Mouse (Mus musculus): ENCODE data around the gene Nsmce4a.
"Not testable (repeated sequence)": the region's sequence is repeated elsewhere in the genome, so short reads cannot be mapped to it uniquely, and the experiment has no call there.

GRCm38 (mm10) chr7:130592975-130593374 lies 20.1 kb upstream of the Nsmce4a start:
- TF ChIP-seq CTCF (IDR thresholded peaks at IDR 0.05; ENCODE audit: borderline replicate concordance, insufficient read depth, low read depth, low read length); POLR2A (IDR thresholded peaks at IDR 0.05; ENCODE audit: borderline replicate concordance, insufficient read depth, low read length): not testable (repeated sequence)

Data from cerebellum, adult 2 months (tissue).